Mouse (Mus musculus) retina, adult 2 months (tissue): ENCODE measurements around the gene Srl.
A peak's percentile ranks its signal among the peaks of the same experiment; 100 is the strongest.
"Not testable (repeated sequence)": the region's sequence is repeated elsewhere in the genome, so short reads cannot be mapped to it uniquely, and the experiment has no call there.

Source experiments
- DNase-seq: peaks from one replicate; pipeline ENCODE4 v3.0.0-alpha.2; 2012; ENCODE audit warnings: low read depth, low spot score

Srl gene

GRCm38 (mm10) chr16:4541501-4542198 lies at the start of gene Srl:
Srl (minus strand) TSS chr16:4541816.
- peak; percentile 98 for DNase-seq

DNA sequence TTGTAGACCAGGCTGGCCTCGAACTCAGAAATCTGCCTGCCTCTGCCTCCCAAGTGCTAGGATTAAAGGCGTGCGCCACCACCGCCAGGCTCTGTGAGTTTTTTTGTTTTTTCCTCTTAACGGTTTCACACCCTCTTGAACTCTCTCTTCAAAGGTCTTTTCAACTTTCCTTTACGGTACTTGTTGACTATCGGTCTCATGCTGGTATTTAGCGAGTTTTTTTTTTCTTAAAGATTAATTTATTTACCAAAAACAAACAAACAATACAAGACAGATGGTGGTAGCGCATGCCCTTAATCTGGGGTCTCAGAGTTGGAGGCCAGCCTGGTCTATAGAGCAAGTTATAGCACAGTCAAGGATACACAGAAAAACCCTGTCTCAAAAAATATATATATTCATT lies 48.6 kb upstream of the Srl start:
- DNase-seq = no peak

DNA sequence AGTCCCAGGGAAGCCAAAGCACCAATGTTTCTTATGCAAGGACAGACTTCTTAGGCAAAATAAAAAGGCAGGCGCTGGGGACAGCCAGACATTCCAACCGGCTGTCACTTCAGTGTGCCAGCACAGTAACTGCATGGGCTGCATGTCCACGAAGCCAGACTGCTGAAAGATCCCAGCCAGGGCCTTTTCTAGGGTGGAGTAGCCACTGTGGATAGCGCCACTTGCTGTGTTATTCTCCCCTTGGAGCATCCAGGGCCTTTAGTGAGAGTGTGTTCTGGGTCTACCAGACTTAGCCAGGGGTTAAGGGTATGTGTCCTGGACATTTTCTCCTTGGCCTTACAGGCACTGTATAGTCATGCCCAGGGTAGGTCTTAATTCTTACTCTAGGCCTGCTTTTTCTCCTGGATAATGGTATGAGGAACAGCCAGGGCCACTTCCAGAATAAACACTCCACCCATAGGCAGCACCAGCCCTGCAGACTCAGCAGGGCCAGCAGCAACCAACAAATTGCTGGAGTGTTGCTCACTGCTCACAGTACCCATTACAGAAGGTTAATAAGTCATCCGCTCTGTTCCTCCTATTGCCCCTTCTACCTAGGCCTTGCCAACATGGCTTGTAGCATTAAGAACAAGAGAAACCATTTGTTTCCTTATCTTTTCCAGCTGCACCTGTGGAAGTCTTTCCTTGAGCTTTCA lies 46.0 kb upstream of the Srl start:
- DNase-seq = no peak

DNA sequence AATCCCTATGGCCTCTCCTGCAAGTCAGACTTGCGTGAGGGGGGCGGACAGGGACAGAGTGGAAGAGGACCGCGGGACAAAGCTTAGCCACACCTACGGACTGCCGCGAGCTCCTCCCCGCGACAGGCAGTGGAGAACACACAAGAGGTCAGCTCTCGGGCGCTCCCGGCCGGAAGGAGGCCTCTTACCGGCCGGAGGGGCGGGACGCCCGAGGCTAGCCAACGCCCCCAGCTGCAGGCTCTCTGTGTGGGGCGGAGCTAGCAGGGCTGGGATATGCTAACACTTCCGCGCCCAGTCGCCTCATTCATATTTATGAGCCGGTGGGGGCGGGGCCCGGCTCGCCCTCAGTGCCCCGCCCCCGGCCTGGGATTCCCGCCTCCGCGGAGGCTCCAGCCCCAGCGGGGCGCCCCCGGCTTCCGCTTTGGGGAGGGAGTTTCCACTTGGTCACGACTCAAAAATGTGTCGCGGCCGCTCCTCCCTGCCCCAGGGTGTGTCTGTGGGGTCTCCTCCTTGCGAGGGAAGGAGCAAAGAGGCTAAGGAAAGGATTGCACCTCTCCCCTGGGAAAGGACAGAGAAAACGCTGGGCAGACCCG lies 45.0 kb upstream of the Srl start:
- DNase-seq = peak; percentile 94

DNA sequence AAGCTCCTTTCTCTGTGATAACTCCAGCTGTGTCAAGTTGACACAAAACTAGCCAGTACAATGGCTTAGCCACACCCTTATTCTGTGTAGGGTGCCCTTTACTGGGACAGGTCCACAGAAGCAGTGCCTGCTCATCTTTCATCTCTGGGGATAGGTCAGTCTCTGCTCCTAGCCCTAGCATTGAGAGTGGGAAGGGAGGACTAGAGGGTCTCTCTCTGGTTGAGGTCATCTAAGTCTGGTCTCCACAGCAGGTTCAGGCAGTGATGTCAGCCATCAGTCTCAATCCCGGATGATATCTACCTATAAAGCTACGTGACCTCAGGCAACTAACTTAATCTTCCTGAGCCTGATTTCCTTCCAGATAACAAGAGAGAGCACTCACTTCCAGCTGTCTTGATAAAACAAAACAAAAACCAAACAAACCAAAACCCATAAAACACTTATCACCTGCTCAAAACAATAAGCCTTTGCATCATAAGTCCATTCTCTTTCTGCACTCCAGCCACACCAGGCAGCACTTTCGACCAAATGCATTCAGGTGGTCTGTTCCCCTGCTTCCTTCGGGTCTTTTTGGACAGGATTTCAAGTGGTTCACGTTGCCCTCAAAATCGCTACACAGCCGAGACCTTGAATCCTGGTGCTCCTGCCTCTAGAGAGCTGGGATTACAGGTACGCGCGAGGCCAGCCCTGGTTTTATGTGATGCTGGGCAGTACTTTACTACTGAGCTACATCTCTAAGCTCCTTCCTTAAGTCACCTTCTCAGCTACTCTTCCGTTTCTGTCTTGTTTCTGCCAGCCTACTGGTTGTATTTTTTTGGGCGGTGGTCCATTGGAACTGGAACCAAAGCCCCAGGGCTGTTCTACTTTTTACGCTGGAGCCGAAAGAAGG lies 44.3 kb upstream of the Srl start:
- no peak for DNase-seq

GRCm38 (mm10) chr16:4584438-4584837 lies 42.8 kb upstream of the Srl start:
- DNase-seq = no peak

- DNase-seq = no peak
Measured at GRCm38 (mm10) chr16:4583807-4584206, 42.2 kb upstream of the Srl start.

DNA sequence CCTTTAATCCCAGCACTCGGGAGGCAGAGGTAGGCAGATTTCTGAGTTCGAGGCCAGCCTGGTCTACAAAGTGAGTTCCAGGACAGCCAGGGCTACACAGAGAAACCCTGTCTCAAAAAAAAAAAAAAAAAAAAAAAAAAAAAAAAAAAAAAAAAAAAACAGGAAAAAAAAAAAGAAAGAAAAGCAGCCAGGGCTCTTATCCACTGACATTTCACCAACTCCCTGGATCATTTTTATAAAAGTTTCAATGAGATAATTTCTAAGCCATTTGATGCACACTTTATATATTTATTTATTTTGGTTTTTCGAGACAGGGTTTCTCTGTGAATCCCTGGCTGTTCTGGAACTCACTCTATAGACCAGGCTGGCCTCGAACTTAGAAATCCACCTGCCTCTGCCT lies 39.6 kb upstream of the Srl start:
- DNase-seq = not testable (repeated sequence)

DNA sequence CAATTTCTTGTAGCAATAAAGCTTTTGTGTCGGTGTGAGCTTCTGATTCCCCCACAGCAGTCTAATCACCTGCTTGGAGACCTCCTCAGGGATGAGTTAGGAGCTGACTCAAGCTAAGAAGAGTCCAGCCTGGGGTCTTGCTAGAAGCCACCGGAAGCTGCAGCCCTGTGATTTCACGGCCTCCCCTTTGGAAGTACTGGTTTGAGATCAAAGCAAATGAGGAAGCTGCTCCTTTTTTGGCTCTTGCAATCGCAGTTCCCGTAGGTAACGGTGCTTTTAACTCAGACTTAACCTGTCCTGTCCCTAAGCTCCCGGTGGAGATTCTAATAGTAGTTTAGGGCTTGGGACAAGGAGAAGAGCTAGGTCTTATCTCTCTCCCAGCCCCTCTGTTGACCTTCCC lies 37.0 kb upstream of the Srl start:
- DNase-seq = no peak

- DNase-seq = no peak
Measured at GRCm38 (mm10) chr16:4576873-4577272, 35.3 kb upstream of the Srl start.

- no peak for DNase-seq
Measured at GRCm38 (mm10) chr16:4576038-4576437, 34.4 kb upstream of the Srl start.

DNA sequence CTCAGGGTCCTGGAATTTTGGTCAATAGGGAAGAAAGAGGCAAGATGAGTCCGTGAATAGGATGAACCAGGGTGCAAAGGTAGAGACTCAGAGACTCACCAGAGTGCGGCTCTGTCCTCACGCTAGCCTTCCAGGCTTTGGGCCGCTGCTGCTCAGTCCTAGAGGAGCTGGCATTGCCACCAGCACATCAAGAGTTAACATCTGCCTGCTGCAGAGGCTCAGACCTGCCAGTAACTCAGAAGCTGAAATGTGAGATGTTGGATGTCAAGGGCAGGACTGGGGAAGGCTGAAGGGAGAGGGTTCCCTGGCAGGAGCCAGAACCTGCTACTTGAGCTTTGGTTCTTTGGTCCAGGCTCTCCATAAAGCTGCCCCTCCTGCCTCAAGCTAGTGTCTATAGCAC lies 29.1 kb upstream of the Srl start:
- DNase-seq = no peak

GRCm38 (mm10) chr16:4567912-4568311 lies 26.3 kb upstream of the Srl start:
- DNase-seq = no peak

- no peak for DNase-seq
Measured at GRCm38 (mm10) chr16:4560145-4560952, 18.7 kb upstream of the Srl start.

DNA sequence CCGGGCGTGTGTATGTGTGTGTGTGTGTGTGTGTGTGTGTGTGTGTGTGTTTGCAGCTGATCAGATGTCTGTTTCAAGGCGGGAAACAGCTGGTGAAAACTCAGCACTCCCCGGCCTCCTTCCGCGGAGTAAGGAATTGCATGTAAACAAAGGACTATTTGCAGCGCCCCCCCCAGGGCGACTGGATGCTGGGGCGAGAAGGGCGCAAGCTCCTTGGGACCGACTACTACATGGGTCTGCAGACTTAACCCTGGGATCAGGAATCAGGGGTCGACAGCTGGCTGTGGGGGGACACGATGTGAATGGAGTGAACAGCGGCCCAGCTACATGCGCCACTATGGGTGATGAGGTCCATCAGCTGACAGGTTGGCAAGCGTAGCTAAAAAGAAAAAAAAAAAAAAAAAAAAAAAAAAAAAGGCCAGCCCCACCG lies 18.1 kb upstream of the Srl start, which contains the start of gene Tfap4:
Tfap4 (minus strand) TSS at position 140 of the 430 bp plus-strand sequence.
- DNase-seq = peak; percentile 58

- DNase-seq = peak; percentile 38
Measured at GRCm38 (mm10) chr16:4558980-4559631, 17.5 kb upstream of the Srl start.

DNA sequence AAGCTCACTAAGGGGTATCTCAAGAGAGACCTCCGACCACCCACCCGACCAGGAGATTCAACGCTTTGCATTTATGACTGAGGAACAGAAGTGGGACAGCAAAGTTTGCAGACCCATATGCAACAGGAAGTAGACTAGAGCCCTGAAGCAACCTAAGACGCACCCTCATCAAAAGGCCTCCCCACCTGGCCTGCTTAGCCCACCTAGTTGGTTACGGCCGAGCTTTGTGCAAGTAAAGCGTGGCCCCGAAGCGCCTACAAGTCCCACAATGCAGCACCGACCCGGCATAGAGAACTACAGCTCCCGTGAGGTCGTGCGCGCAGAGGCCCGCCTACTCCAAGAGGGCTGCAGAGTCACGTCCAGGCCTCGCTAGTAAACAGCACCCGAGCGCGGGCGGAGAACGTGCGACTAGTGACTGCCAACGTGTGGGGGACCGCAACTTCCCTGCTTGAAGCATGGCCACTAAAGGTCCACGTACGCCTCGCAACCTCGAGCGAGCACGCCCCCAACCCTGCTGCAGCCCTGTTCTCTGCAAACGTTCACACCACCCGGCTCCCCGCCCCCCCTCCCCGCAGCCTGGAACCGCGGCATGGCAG lies 16.9 kb upstream of the Srl start:
- peak; percentile 72 for DNase-seq

DNA sequence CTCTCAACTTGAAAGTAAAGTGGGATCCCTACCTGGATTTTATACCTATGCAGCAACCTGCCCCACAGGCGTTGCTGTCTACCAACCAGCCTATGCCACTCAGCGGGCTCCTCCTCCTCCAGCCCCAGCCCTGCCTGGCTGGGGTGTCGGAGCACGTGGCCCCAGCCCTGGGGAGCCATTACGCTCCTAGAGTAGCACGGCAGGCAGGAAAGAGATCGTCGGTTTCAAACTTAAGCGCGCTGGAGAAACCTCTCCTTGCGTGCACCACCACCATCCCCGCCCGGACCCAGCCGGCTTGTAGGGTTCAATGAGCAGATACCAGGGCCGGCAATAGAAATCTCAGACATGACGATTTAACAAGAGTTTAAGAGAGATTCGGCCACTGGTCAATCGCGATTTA lies 16.3 kb upstream of the Srl start:
- DNase-seq = no peak

- no peak for DNase-seq
Measured at GRCm38 (mm10) chr16:4557085-4557484, 15.5 kb upstream of the Srl start.

DNA sequence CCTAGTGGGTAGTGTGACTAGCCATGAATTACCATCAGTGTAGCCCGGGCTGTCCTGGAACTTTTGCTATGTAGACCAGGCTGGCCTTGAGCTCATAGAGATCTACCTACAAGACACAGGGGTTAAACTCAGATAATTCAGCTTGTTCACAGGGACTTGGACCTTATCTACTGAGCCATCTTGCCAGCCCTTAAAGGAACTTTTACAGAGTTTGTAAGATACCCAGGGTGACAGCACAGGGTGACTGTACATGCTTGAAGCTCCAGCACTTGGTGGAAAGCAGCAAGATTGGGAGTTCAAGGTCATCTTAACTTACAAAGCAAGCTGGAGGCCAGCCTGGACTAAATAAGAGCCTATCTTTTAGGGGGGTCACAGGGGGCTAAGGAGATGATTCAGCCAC lies 13.9 kb upstream of the Srl start:
- no peak for DNase-seq
